Mouse (Mus musculus): ENCODE data around the gene Cybc1. TPM values are rescaled to one million over a fixed set of nuclear protein-coding genes. Genes with fewer than 3 reads are reported as not detected.

The Cybc1 gene
- 5.5 TPM for polyA plus RNA-seq (2014; fragmentation: Illumina TruSeq; extraction: RNeasy Lipid Tissue Mini Kit (QIAGEN cat#74804); ENCODE audit: low read depth, low replicate concordance)

DNA sequence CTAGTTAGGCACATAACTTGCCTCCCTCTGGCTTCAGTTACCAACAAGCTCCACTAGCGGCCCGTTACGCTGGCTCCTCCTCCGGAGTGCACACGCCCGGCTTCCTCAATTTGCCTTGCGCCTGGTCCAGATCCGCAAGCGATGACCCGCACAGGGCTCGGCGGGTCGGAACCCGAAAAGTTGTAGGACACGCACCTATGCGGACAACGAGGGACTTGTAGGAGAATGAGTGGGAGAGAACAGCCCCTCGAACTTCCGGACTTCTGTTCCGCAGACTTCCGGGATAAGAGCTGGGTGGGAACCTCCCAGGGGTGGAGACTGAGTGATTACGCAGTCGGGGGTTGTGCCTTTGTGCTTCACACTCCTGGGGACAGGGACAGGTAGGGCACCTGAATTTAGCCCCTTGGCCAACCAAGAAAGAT, at the start of gene Cybc1:
TSS of gene Cybc1 (minus strand) at position 305 of the 422 bp plus-strand sequence.

DNA sequence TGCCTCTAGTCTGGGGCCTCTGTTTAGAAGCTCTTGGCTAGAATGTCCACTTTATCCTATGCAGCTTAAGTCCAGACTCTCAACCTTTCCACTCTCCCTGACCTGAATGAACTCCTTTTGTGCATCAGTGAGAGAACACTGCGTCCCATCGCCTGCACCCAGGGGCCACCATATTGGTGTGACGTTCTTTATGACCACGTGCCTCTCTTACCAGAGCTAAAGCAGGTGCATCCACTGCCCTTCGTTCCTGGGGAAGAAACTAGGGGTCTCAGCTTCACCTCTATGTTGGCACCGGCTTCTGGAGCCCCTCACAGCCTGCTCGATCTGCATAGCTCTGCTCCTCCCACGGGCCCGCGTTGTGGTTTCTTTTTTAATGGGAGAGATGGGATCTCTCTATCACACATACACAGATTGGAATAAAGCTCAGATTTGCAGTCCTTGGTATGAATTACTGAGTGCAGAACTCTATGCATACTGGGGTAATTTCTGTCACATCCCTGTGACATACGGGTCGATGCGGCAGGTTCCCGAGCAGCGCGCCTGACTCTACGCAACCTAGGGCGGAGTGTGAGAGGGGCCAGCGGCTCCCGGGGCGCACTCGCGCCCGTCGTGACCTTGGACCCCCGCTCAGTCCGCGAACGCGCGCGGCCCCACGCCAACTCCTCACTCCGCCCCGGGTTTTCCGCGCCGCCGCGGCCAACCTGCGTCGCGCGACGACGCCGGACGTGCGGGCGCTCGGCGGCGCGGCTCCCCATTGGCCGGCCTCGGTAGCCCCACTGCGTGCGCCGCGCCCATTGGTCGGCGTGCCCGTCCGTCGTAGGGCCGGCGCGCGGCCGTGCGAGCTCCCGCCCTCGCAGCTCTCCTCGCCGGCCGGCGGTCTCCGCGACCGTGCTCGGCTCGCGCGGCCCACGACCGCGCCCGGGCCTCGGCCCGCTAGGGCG, 30.3 kb upstream of the Cybc1 start, which contains the start of gene Foxk2:
TSS of gene Foxk2 (plus strand) at position 831 of the 941 bp plus-strand sequence.

DNA sequence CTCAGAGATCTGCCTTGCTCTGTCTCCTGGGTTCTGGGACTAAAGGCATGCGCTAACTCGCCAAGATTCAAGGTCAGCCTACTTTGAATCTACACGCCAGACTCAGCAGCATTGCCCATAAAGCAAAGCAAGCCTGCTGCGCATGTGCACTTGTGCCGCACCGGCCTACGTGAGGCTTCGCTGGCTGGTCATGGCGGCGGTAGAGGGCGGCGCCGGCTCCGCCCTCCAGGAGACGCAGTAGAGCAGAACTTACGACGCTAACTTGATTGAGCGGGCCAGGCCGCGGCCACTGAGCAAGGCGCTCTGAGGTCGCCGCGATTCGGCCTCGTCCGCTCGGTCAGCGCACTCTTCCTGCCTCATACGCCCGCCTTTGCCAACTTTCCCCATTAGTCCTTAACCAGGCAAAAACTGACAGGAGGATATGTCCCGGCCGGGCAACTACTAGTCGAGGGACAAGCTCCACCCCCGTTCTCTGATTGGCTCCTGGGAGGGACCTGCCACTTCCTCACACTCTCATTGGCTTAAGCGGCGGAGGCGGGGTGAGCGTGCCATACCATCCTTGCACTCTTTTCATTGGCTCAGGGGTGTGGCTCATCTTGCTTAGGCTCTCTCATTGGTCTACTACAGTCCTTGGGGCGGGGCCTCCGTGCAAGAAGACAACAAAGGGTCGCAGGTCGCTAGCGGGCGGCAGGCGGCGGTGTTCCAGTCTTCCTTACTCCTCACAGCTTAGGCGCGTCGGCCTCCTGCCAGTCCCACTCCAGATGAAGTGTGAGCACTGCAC, 7.6 kb upstream of the Cybc1 start, which contains the start of gene Narf:
TSS of gene Narf (plus strand) at position 690 of the 781 bp plus-strand sequence.

DNA sequence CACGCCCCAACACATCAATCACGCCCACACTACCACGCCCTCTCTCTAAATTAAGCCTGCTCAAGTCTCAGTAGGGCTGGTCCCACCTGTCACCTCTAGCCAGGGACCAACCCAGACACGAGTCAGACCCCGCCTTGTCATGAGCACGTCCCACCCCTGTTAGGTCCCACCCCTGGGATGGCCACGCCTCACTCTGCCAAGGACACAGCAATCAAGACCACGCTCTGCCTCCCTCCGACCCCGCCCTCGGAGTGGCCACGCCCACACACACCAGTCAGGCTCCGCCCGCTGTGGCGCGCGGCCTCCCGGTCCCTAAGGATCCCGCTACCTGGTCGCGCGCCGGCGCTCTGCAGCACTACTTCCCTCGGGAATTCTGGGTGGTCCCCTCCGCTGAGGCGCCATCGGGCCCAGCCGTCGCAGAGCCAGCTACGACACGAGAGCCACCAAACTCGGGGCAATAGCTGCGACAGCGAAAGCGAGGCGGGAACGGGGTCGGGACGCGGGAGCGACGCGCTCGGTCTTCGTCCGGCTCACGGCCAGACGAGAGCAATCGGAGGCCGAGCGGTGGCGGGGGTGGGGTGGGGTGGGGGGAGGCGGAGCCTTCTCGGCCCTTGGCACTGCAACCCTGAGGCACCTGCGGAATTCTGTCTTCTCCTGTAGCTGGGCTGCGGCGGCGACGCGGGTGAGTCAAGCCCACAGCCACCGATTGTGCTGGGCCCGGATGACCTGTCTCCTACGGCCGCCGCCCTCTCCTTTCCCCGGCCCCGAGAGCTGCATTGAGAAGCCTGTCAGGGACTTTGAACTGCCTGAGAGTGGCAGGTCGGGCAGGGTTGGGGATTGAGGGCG, 24.7 kb downstream of the Cybc1 start, which contains the start of the genes Hexdc and Ogfod3:
TSS of gene Hexdc (plus strand) at position 273 of the 846 bp plus-strand sequence.
TSS of gene Ogfod3 (minus strand) at position 551 of the 846 bp plus-strand sequence.

Other genes with a start within 250 kb of the Cybc1 start
- 20.9 TPM for gene Csnk1d, start 238.0 kb downstream of the Cybc1 start, polyA plus RNA-seq (2014; fragmentation: Illumina TruSeq; extraction: RNeasy Lipid Tissue Mini Kit (QIAGEN cat#74804); ENCODE audit: low read depth, low replicate concordance)
- 0.42 TPM for gene Cd7, start 189.9 kb downstream of the Cybc1 start, polyA plus RNA-seq (2014; fragmentation: Illumina TruSeq; extraction: RNeasy Lipid Tissue Mini Kit (QIAGEN cat#74804); ENCODE audit: low read depth, low replicate concordance)
- not detected for gene Sectm1b, start 165.8 kb downstream of the Cybc1 start, polyA plus RNA-seq (2014; fragmentation: Illumina TruSeq; extraction: RNeasy Lipid Tissue Mini Kit (QIAGEN cat#74804); ENCODE audit: low read depth, low replicate concordance)
- gene Sectm1a, start 148.1 kb downstream of the Cybc1 start, polyA plus RNA-seq (2014; fragmentation: Illumina TruSeq; extraction: RNeasy Lipid Tissue Mini Kit (QIAGEN cat#74804); ENCODE audit: low read depth, low replicate concordance) = 1.0 TPM
- not detected for gene Tex19.2, start 110.6 kb downstream of the Cybc1 start, polyA plus RNA-seq (2014; fragmentation: Illumina TruSeq; extraction: RNeasy Lipid Tissue Mini Kit (QIAGEN cat#74804); ENCODE audit: low read depth, low replicate concordance)
- gene Tex19.1, start 83.2 kb downstream of the Cybc1 start, polyA plus RNA-seq (2014; fragmentation: Illumina TruSeq; extraction: RNeasy Lipid Tissue Mini Kit (QIAGEN cat#74804); ENCODE audit: low read depth, low replicate concordance) = not detected
- not detected for gene Uts2r, start 69.1 kb downstream of the Cybc1 start, polyA plus RNA-seq (2014; fragmentation: Illumina TruSeq; extraction: RNeasy Lipid Tissue Mini Kit (QIAGEN cat#74804); ENCODE audit: low read depth, low replicate concordance)
- 1.9 TPM for gene Hexdc, start 24.9 kb downstream of the Cybc1 start, polyA plus RNA-seq (2014; fragmentation: Illumina TruSeq; extraction: RNeasy Lipid Tissue Mini Kit (QIAGEN cat#74804); ENCODE audit: low read depth, low replicate concordance)
- 1.5 TPM for gene Ogfod3, start 24.6 kb downstream of the Cybc1 start, polyA plus RNA-seq (2014; fragmentation: Illumina TruSeq; extraction: RNeasy Lipid Tissue Mini Kit (QIAGEN cat#74804); ENCODE audit: low read depth, low replicate concordance)
- 14.6 TPM for gene Narf, start 7.9 kb upstream of the Cybc1 start, polyA plus RNA-seq (2014; fragmentation: Illumina TruSeq; extraction: RNeasy Lipid Tissue Mini Kit (QIAGEN cat#74804); ENCODE audit: low read depth, low replicate concordance)
- gene Foxk2, start 30.7 kb upstream of the Cybc1 start, polyA plus RNA-seq (2014; fragmentation: Illumina TruSeq; extraction: RNeasy Lipid Tissue Mini Kit (QIAGEN cat#74804); ENCODE audit: low read depth, low replicate concordance) = 5.3 TPM
- gene Wdr45b, start 125.1 kb upstream of the Cybc1 start, polyA plus RNA-seq (2014; fragmentation: Illumina TruSeq; extraction: RNeasy Lipid Tissue Mini Kit (QIAGEN cat#74804); ENCODE audit: low read depth, low replicate concordance) = 35.5 TPM
- gene Rab40b, start 158.9 kb upstream of the Cybc1 start, polyA plus RNA-seq (2014; fragmentation: Illumina TruSeq; extraction: RNeasy Lipid Tissue Mini Kit (QIAGEN cat#74804); ENCODE audit: low read depth, low replicate concordance) = 0.95 TPM
- gene Fn3krp, start 192.1 kb upstream of the Cybc1 start, polyA plus RNA-seq (2014; fragmentation: Illumina TruSeq; extraction: RNeasy Lipid Tissue Mini Kit (QIAGEN cat#74804); ENCODE audit: low read depth, low replicate concordance) = 7.2 TPM
- gene Fn3k, start 205.6 kb upstream of the Cybc1 start, polyA plus RNA-seq (2014; fragmentation: Illumina TruSeq; extraction: RNeasy Lipid Tissue Mini Kit (QIAGEN cat#74804); ENCODE audit: low read depth, low replicate concordance) = 3.8 TPM
- gene Tbcd, start 222.6 kb upstream of the Cybc1 start, polyA plus RNA-seq (2014; fragmentation: Illumina TruSeq; extraction: RNeasy Lipid Tissue Mini Kit (QIAGEN cat#74804); ENCODE audit: low read depth, low replicate concordance) = 13.7 TPM